Mouse (Mus musculus): ENCODE data around the gene Tbx6. TPM values are rescaled to one million over a fixed set of nuclear protein-coding genes. Genes with fewer than 3 reads are reported as not detected.

Gene Tbx6
- polyA plus RNA-seq, 1 experiment from 2014 or later: 0.08 TPM

DNA sequence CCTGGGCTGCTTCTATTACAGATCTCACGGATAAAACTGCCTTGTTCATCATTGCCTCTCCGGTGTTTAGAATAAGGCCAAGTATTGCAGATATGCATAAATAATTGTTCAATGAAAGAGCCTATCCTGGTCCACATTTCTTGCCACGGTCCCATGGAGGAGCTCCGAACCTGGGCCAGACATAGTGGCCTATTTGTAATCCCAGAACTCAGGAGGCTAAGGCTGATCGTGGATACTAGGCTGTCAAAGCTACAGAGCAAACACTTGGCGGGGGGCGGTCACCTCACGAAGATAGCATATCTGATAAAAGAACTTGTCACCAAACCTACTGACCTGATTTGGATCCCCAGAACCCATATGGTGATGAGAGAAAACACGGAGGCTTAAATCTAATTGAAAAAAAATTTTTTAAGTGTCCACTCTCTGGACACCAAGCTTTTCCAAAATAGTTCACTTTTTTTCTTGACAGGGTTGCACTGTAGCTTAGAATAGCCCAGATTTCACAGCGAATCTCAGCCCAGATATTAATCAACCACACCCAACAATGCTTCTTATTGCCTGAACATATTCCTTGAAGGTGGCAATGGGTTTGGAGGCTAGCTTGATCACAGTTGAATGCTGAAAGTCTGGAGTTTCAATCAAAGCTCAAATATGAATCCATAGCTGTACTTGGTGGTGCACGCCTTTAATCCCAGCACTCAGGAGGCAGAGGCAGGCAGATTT, 11.6 kb downstream of the Tbx6 start:
- 17% methylated on average over 11 of the region's 11 CpGs for WGBS
- Histone ChIP-seq H3K9me3 (ENCODE audit: control insufficient read depth, low read length) (no peaks in the 10 kb centered on the region), H3K4me2 (replicated peaks; ENCODE audit: low read depth) (peak overlapping the region; percentile 58), H3K9ac (ENCODE audit: low read length) (0 out of 2 replicates have a peak overlapping the region, but pooled peaks have one; percentile 18), H3K27ac (replicated peaks) (peak overlapping the region; percentile 99), H3K4me3 (ENCODE audit: low read depth, low read length) (peak overlapping the region; percentile 96), H3K4me1 (replicated peaks; ENCODE audit: control insufficient read depth, insufficient read depth) (no peaks in the 10 kb centered on the region), H3K36me3 (ENCODE audit: control insufficient read depth, insufficient read depth, low read length) (peaks cover 26% of the 10 kb centered on the region), H3K27me3 (ENCODE audit: control insufficient read depth, insufficient read depth, low read length) (no peaks in the 10 kb centered on the region)
- no peak for DNase-seq (ENCODE audit: low spot score)
- ATAC-seq (ENCODE audit: low FRiP score, low TSS enrichment): peak; percentile 3; the same call in 1 of the 2 replicates
- TF ChIP-seq EP300 (optimal IDR thresholded peaks at IDR 0.05): no peak
- TF ChIP-seq CTCF (IDR thresholded peaks at IDR 0.05; ENCODE audit: low read depth): no peak

DNA sequence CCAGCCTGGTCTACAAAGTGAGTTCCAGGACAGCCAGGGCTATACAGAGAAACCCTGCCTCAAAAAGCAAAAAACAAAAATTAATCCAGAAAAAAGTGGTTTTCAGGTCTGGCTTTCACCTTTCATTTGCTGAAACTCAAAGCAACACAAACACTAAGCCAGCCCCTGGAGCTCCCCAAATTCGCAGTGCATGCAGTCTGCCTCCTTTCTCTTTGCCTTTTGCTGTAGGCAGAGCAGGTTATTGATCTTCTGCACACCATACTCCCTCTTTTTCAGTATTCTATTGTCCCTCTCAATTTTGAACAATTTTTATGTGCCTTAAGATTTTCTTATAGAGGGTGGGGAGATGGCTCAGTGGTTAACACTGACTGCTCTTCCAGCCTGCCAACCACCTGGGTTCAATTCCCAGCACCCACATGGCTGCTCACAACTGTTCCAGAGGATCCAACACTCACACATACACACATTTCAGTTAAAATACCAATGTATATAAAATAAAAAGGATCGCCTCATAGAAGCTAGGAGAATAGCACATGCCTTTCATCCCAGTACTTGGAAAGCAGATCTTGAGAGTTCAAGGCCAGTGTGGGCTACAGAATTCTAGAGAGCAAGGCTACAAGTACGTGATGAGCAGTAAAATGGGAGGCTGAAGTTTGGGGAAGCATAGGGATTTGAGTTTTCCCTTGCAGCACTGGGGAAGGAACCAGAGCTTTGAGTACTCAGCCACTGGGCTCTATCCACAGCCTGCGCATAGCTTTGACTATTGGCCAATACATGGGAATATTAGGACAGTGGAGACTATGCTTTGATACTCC, 12.4 kb downstream of the Tbx6 start:
- Histone ChIP-seq H3K27me3 (ENCODE audit: control insufficient read depth, insufficient read depth, low read length) (no peaks in the 10 kb centered on the region), H3K27ac (replicated peaks) (no peak overlapping the region), H3K4me3 (ENCODE audit: low read depth, low read length) (no peak overlapping the region), H3K9ac (ENCODE audit: low read length) (no peak overlapping the region), H3K36me3 (ENCODE audit: control insufficient read depth, insufficient read depth, low read length) (peaks cover 22% of the 10 kb centered on the region; the same call in 1 of the 2 replicates), H3K9me3 (ENCODE audit: control insufficient read depth, low read length) (no peaks in the 10 kb centered on the region), H3K4me2 (replicated peaks; ENCODE audit: low read depth) (no peak overlapping the region), H3K4me1 (replicated peaks; ENCODE audit: control insufficient read depth, insufficient read depth) (no peaks in the 10 kb centered on the region)
- TF ChIP-seq EP300 (optimal IDR thresholded peaks at IDR 0.05) (no peak), CTCF (IDR thresholded peaks at IDR 0.05; ENCODE audit: low read depth) (no peak)
- DNase-seq (ENCODE audit: low spot score) (no peak), ATAC-seq (ENCODE audit: low FRiP score, low TSS enrichment) (no peak)
- WGBS: 70% methylated on average over 4 of the region's 4 CpGs

DNA sequence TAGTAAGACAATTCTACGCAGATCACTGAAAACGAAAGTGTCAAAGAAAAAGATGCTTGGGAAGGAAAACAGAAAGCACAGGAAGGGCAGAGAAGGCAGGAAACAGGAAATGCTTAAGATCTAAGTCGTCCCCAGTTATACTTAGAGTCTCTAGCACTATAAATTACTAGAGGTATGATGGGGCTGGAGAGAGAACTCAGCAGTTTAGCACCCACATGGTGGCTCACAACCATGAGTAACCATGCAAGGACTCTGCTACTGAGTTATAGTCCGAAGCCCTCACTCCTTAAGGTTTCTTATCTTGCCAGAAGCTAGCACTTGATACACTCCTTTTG, 13.0 kb downstream of the Tbx6 start:
- no peak for ATAC-seq (ENCODE audit: low FRiP score, low TSS enrichment)
- no peaks in the 10 kb centered on the region for H3K27me3 ChIP-seq (ENCODE audit: control insufficient read depth, insufficient read depth, low read length)
- no peak for DNase-seq (ENCODE audit: low spot score)
- H3K4me1 ChIP-seq (replicated peaks; ENCODE audit: control insufficient read depth, insufficient read depth): no peaks in the 10 kb centered on the region
- H3K4me2 ChIP-seq (replicated peaks; ENCODE audit: low read depth): no peak overlapping the region
- no peak for TF ChIP-seq CTCF (IDR thresholded peaks at IDR 0.05; ENCODE audit: low read depth)
- TF ChIP-seq EP300 (optimal IDR thresholded peaks at IDR 0.05): no peak
- H3K4me3 ChIP-seq (ENCODE audit: low read depth, low read length): no peak overlapping the region
- WGBS: 68% methylated on average over 4 of the region's 4 CpGs
- H3K9me3 ChIP-seq (ENCODE audit: control insufficient read depth, low read length): no peaks in the 10 kb centered on the region
- no peak overlapping the region for H3K9ac ChIP-seq (ENCODE audit: low read length)
- no peak overlapping the region for H3K27ac ChIP-seq (replicated peaks)
- peaks cover 21% of the 10 kb centered on the region; the same call in 1 of the 2 replicates for H3K36me3 ChIP-seq (ENCODE audit: control insufficient read depth, insufficient read depth, low read length)

DNA sequence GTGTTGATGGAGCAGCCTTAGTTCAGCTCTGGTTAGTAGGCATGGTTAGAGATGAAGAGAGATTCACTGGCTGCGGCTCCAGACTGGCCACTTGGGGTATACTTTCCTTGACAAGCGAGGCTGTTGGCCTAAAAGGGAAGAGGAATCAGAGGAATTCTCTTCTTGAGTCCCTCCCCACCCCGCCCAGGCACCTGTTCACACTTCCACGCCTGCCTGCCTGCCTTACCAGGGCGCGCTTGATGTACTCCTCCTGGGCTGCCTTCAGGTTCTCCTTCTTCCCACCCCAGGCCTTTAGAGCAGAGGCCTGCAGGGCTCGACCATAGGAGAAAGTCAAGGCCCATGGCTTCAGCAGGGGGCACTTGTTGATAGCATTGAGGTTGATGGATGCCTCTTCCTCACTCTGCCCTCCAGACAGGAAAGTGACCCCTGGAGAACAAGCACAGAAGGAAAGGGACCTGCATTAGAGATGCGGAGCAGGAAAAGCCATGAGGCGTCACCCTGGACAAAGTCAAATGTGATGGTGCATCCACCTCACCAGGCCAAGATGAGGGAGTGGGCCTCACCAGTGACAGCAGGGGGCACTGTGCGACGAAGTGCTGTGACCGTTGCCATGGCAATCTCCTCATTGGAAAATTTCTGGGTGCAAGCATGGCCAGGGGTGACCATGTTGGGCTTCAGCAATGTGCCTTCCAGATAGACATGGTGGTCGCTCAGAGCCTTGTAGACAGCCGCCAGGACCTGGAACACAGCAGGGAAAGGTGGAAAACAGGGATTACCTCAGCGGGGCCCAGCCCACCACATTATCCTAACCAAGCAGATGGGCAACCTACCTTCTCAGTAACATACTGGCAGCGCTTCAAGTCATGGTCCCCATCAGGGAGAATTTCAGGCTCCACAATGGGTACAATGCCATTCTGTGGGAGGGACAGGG, 14.4 kb downstream of the Tbx6 start:
- H3K4me1 ChIP-seq (replicated peaks; ENCODE audit: control insufficient read depth, insufficient read depth): no peaks in the 10 kb centered on the region; the same call in 1 of the 2 replicates
- ATAC-seq (ENCODE audit: low FRiP score, low TSS enrichment) (no peak), DNase-seq (ENCODE audit: low spot score) (no peak)
- no peaks in the 10 kb centered on the region for H3K9me3 ChIP-seq (ENCODE audit: control insufficient read depth, low read length)
- H3K9ac ChIP-seq (ENCODE audit: low read length): no peak overlapping the region
- TF ChIP-seq EP300 (optimal IDR thresholded peaks at IDR 0.05) (no peak), CTCF (IDR thresholded peaks at IDR 0.05; ENCODE audit: low read depth) (peak; percentile 39; the same call in 1 of the 2 replicates)
- no peak overlapping the region for H3K4me2 ChIP-seq (replicated peaks; ENCODE audit: low read depth)
- peaks cover 16% of the 10 kb centered on the region; the same call in 1 of the 2 replicates for H3K36me3 ChIP-seq (ENCODE audit: control insufficient read depth, insufficient read depth, low read length)
- no peak overlapping the region for H3K4me3 ChIP-seq (ENCODE audit: low read depth, low read length)
- WGBS: 83% methylated on average over 16 of the region's 16 CpGs
- no peaks in the 10 kb centered on the region for H3K27me3 ChIP-seq (ENCODE audit: control insufficient read depth, insufficient read depth, low read length)
- H3K27ac ChIP-seq (replicated peaks): no peak overlapping the region

DNA sequence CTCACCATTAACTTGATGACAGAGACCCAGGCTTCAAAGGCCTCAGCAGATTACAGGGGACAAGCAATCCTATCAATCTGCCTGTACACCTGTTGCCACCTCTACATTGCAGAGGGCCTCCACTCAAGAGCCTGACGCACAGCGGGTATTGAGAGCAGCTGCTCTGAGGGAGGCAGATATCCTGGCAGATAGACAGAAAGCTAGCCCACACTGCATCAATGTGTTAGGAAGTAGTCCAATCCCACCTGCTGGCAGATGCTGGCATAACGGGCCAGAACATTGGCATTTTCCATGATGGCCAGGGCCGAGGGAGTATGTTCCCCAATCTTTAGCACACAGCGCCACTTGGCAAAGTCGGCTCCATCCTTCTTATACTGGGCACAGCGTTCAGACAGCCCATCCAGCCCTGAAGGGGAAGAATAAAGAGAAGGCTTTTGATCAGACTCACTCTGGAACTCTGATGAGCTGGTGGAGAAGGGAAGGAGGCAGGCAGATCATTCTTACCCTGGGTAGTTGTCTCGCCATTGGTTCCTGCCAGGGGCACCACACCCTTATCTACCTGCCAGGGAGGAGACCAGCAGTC, 15.2 kb downstream of the Tbx6 start:
- Histone ChIP-seq H3K4me2 (replicated peaks; ENCODE audit: low read depth) (no peak overlapping the region), H3K9me3 (ENCODE audit: control insufficient read depth, low read length) (no peaks in the 10 kb centered on the region), H3K4me3 (ENCODE audit: low read depth, low read length) (no peak overlapping the region), H3K9ac (ENCODE audit: low read length) (no peak overlapping the region), H3K4me1 (replicated peaks; ENCODE audit: control insufficient read depth, insufficient read depth) (no peaks in the 10 kb centered on the region; the same call in 1 of the 2 replicates), H3K36me3 (ENCODE audit: control insufficient read depth, insufficient read depth, low read length) (peaks cover 16% of the 10 kb centered on the region; the same call in 1 of the 2 replicates), H3K27ac (replicated peaks) (no peak overlapping the region), H3K27me3 (ENCODE audit: control insufficient read depth, insufficient read depth, low read length) (no peaks in the 10 kb centered on the region)
- WGBS: 66% methylated on average over 8 of the region's 8 CpGs
- DNase-seq (ENCODE audit: low spot score) (peak; percentile 58), ATAC-seq (ENCODE audit: low FRiP score, low TSS enrichment) (no peak)
- TF ChIP-seq EP300 (optimal IDR thresholded peaks at IDR 0.05): no peak
- peak; percentile 62 for TF ChIP-seq CTCF (IDR thresholded peaks at IDR 0.05; ENCODE audit: low read depth)
